Mouse (Mus musculus) brown adipose tissue, adult 24 weeks (tissue): Measurements from ENCODE around the gene Commd1. TPM values are rescaled to one million over a fixed set of nuclear protein-coding genes. Genes with fewer than 3 reads are reported as not detected.

ENCODE experiments used
- polyA plus RNA-seq: library from polyadenylated mRNA; stranded (reverse); fragments of >200 nt; gene quantifications from 2 replicates; pipeline ENCODE4 v1.2.4, GENCODE M21; 2012; ENCODE audit not compliant: missing spikeins, insufficient read depth, insufficient read length

The Commd1 gene
- polyA plus RNA-seq, 1 experiment = 196 TPM

Other genes with a start within 250 kb of the Commd1 start
- gene B3gnt2, start 121.4 kb downstream of the Commd1 start, polyA plus RNA-seq = not detected in 2 replicates
- 29.4 and 32.5 TPM in 2 replicates for gene Zrsr1, start 10.4 kb downstream of the Commd1 start, polyA plus RNA-seq
- gene Gm28048, start 292 bp downstream of the Commd1 start, polyA plus RNA-seq = 5.4 and 5.8 TPM in 2 replicates
- 98.0 and 116 TPM in 2 replicates for gene Cct4, start 8.1 kb upstream of the Commd1 start, polyA plus RNA-seq
- 5.5 and 5.9 TPM in 2 replicates for gene Fam161a, start 25.1 kb upstream of the Commd1 start, polyA plus RNA-seq